Mouse (Mus musculus): ENCODE measurements around the gene Nfe2l2.

GRCm38 (mm10) chr2:75719331-75719869, 15.0 kb upstream of the Nfe2l2 start:
- no peak for TF ChIP-seq CTCF (IDR thresholded peaks at IDR 0.05; ENCODE audit: borderline replicate concordance, insufficient read depth, low read length)
- no peak for TF ChIP-seq POLR2A (IDR thresholded peaks at IDR 0.05; ENCODE audit: low read depth, low read length)
